Mouse (Mus musculus): ENCODE results near the gene Cpsf3.

Cpsf3 gene

GRCm38 (mm10) chr12:21333766-21334165 lies 48.6 kb downstream of the Cpsf3 start:
- DNase-seq (ENCODE audit: low spot score): no peak

DNA sequence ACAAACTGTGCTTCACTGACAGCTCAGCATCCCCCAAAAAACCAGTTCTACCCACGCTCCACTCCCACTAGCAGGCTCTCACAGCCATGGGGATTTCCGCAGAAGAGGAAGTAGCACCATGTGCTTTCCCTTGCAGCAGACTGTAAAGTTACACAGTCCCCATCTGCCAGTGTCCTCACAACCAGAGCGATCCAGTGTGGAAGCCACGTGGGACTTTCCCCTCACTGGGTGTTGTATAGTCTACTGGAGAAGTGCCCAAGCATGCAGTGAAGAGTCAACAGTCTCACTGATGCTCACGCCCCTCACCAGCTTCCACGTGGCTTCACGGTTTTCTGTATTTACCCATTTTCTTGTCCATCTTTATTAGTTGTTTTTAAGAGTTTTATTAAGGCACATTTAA lies 50.7 kb downstream of the Cpsf3 start:
- DNase-seq (ENCODE audit: low spot score): no peak

- DNase-seq (ENCODE audit: low spot score): no peak
Measured at GRCm38 (mm10) chr12:21337171-21337570, 52.0 kb downstream of the Cpsf3 start.

- no peak for DNase-seq (ENCODE audit: low spot score)
Measured at GRCm38 (mm10) chr12:21340674-21341073, 55.5 kb downstream of the Cpsf3 start.

- DNase-seq (ENCODE audit: low spot score): no peak
Measured at GRCm38 (mm10) chr12:21346972-21347371, 61.8 kb downstream of the Cpsf3 start.

DNA sequence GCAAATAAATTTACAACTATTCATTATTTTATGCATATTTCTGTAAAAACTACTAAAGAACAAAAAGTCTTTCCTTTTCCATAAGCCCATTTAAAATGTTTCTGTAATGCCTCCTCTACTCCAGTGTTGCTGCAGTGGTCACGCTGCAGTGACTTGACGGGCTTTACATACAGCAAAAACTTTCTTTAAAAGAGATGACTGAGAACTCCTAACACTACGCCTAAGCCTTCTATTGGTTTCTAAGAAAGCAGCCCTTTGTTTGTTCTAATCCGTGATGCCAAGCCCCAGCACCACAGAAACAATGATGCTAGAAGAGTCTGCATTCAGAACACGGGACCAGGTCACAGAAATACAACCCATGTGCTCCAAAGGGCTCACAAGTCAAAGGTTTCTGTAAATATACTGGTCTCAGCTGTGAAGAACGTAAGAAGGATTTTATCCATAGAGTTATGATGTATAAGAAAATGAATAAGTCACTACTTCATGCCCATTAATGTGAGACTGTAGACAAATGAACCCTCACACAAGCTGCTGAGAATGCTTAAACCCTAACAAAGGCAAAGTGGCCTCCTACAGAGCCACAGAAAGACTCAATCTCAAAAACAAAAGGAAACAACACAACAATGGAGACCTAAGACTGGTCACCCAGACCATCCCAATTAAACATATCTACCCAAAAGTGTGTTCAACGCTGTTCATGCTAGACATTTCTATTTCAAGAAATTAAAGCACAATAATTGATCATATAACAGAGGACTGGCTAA lies 65.1 kb downstream of the Cpsf3 start:
- DNase-seq (ENCODE audit: low spot score): no peak

GRCm38 (mm10) chr12:21353681-21354080 lies 68.5 kb downstream of the Cpsf3 start:
- DNase-seq (ENCODE audit: low spot score): no peak

DNA sequence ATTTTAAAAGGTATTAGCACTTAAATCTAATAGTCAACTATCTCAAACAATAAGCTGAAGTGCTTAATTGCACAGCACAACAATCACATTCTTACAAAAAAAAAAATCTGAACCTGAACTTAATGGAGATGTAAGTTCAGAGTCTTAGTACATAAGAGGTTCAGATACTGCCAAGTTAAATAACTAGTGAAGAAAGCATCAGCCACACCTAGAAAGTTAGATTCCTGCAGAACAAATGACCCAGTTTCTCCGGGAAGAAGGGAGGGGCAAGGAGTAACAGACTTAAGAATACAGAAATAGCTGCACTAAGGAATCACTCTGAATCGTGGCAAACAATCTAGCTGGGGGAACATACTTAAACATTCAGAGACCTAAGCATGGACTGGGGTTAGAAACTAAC lies 77.5 kb downstream of the Cpsf3 start:
- no peak for DNase-seq (ENCODE audit: low spot score)

DNA sequence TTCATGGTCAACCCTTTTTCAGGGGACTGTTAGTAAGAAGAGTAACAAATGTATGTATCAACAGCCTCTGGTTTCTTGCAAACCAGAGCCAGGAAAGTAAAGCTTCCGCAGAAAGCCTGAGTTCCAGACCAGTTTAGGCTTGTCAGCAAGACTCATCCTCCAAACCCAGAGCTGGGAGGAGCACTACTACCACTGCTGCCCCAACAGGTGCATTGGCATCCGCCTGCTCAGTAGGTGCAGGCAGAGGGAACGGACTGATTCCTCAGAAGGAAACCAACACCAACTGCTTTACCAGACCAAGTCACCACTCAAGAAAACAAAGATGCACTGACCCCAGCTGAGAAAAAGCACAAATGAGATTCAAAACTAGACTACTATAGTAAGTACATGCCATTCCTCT lies 78.0 kb downstream of the Cpsf3 start:
- DNase-seq (ENCODE audit: low spot score): no peak
